Comparison of ENCODE assay signal across 16 mouse cellular contexts in genomic region chr6:145343457-145343856, GRCm38 (mm10).
DNase-seq lines count a peak whose midpoint lies in the region.
"Had no signal": no experiment of that assay in that cellular context is flagged by ENCODE, and none has a peak within 500 bp of the region (broad histone marks: within the 10 kb centered on the region; RNA-seq: fewer than 3 reads in every experiment).

No protein-coding gene starts in this region.

- peak; percentile 14 for DNase-seq in cerebellum, adult 9-10 months
- no peak for DNase-seq in cerebellum, adult 11 months
- peak; percentile 27 for DNase-seq in thymus, postnatal 4 days
- no peak for DNase-seq in thymus, adult 18-20 months
- DNase-seq in ZHBTc4 (ENCODE audit: low read depth, low spot score) = peak; percentile 42
- no peak for DNase-seq in retina, embryonic 14.5 days (ENCODE audit: low spot score)
- DNase-seq in frontal cortex, postnatal 10 days (ENCODE audit: low spot score in 2 of 2) = no peak
- DNase-seq: adrenal gland, postnatal 36 days; cerebellum, adult 11-12 months; cerebellum, adult 9-11 months; cerebellum, postnatal 36 days; forebrain, postnatal 0 days; gastrocnemius, adult 2 months; gastrocnemius, postnatal 36 days; heart, adult 11 months; heart, postnatal 36 days had no signal

Comparison
In these comparisons a context has a peak if more than half of its experiments do, and no peak if none do; other contexts are left out.
1. DNase-seq: peak in cerebellum, adult 9-10 months (single experiment), thymus, postnatal 4 days (single experiment) and ZHBTc4 (single experiment); none in cerebellum, adult 11 months (single experiment), thymus, adult 18-20 months (0 of 2), retina, embryonic 14.5 days (single experiment) and frontal cortex, postnatal 10 days (0 of 2).